Mouse (Mus musculus) neural tube, embryonic 13.5 days (tissue): ENCODE measurements around the gene Cabp4. TPM values are rescaled to one million over a fixed set of nuclear protein-coding genes. Genes with fewer than 3 reads are reported as not detected.
A peak's percentile ranks its signal among the peaks of the same experiment; 100 is the strongest.

Experiments
- ATAC-seq: fragments of 200-750 bp; cut with Nextera tagmentation; 2 replicates; pipeline ENCODE4 v1.8.0; 2017; ENCODE audit warnings: low read depth, mild to moderate bottlenecking, moderate TSS enrichment, moderate library complexity
- H3K27ac ChIP-seq: fragments of 300-500 bp; sonication (generic); replicated peaks from 2 replicates; pipeline ENCODE4 v1.5.1; 2015; ENCODE audit warnings: moderate library complexity, mild to moderate bottlenecking, inconsistent platforms
- H3K27me3 ChIP-seq: fragments of 300-500 bp; sonication (generic); 2 replicates; pipeline ENCODE4 v1.6.1; 2015; ENCODE audit warnings: mild to moderate bottlenecking, inconsistent platforms
- H3K36me3 ChIP-seq: fragments of 300-500 bp; sonication (generic); 2 replicates; pipeline ENCODE4 v1.6.1; 2015; ENCODE audit warnings: mild to moderate bottlenecking, inconsistent platforms
- H3K4me1 ChIP-seq: fragments of 300-500 bp; sonication (generic); replicated peaks from 2 replicates; pipeline ENCODE4 v1.6.1; 2015; ENCODE audit warnings: inconsistent platforms
- H3K4me2 ChIP-seq: fragments of 300-500 bp; sonication (generic); 2 replicates; pipeline ENCODE4 v1.6.1; 2015; ENCODE audit warnings: inconsistent platforms, mild to moderate bottlenecking, moderate library complexity
- H3K4me3 ChIP-seq: fragments of 300-500 bp; sonication (generic); 2 replicates; pipeline ENCODE4 v1.5.1; 2015; ENCODE audit warnings: mild to moderate bottlenecking, inconsistent platforms
- H3K9ac ChIP-seq: fragments of 300-500 bp; sonication (generic); 2 replicates; pipeline ENCODE4 v1.6.1; 2015; ENCODE audit warnings: moderate library complexity, mild to moderate bottlenecking, inconsistent platforms
- H3K9me3 ChIP-seq: fragments of 300-500 bp; sonication (generic); 2 replicates; pipeline ENCODE4 v1.6.1; 2016; ENCODE audit warnings: inconsistent platforms
- WGBS: fragments of 180-500 bp; shearing (Covaris S2); methylation state at CpG from one replicate; pipeline ENCODE4 v1.1.7; 2015; 5-methylcytosine and 5-hydroxymethylcytosine counted together
- polyA plus RNA-seq: library from polyadenylated mRNA; unstranded; fragments of >200 nt; fragmentation: Nextera tagmentation; extraction: Ambion mirVana; gene quantifications from 2 replicates; pipeline ENCODE4 v1.2.1, GENCODE M21; 2015

The Cabp4 gene
- polyA plus RNA-seq, 1 experiment from 2014 or later: 0.14 TPM

- Histone ChIP-seq H3K27ac (no peak overlapping the region), H3K4me1 (peaks cover 32% of the 10 kb centered on the region), H3K9me3 (no peaks in the 10 kb centered on the region), H3K36me3 (peaks cover 45% of the 10 kb centered on the region), H3K4me2 (no peak overlapping the region), H3K9ac (no peak overlapping the region), H3K27me3 (no peaks in the 10 kb centered on the region), H3K4me3 (no peak overlapping the region)
- 90% methylated on average over 22 of the region's 22 CpGs for WGBS
- no peak for ATAC-seq
Observed at GRCm38 (mm10) chr19:4150567-4151487, 7.0 kb upstream of the Cabp4 start.

GRCm38 (mm10) chr19:4149764-4150461 is 6.1 kb upstream of the Cabp4 start:
- Histone ChIP-seq H3K4me3 (peak overlapping the region; percentile 91), H3K27me3 (no peaks in the 10 kb centered on the region), H3K9me3 (no peaks in the 10 kb centered on the region), H3K4me1 (peaks cover 25% of the 10 kb centered on the region), H3K4me2 (peak overlapping the region; percentile 94), H3K27ac (no peak overlapping the region), H3K36me3 (peaks cover 40% of the 10 kb centered on the region), H3K9ac (peak overlapping the region; percentile 94)
- no peak for ATAC-seq
- 94% methylated on average over 17 of the region's 17 CpGs for WGBS

- Histone ChIP-seq H3K4me1 (peaks cover 23% of the 10 kb centered on the region), H3K36me3 (peaks cover 40% of the 10 kb centered on the region), H3K27ac (no peak overlapping the region), H3K4me2 (peak overlapping the region; percentile 94), H3K27me3 (no peaks in the 10 kb centered on the region), H3K4me3 (peak overlapping the region; percentile 91), H3K9ac (peak overlapping the region; percentile 94), H3K9me3 (no peaks in the 10 kb centered on the region)
- ATAC-seq: no peak
- 89% methylated on average over 11 of the region's 11 CpGs for WGBS
Observed at GRCm38 (mm10) chr19:4149283-4149682, 5.5 kb upstream of the Cabp4 start.

GRCm38 (mm10) chr19:4148819-4149218 is 5.0 kb upstream of the Cabp4 start:
- WGBS: 7% methylated on average over 8 of the region's 8 CpGs
- H3K27me3 ChIP-seq: no peaks in the 10 kb centered on the region
- H3K27ac ChIP-seq: peak overlapping the region; percentile 77
- H3K4me1 ChIP-seq: peaks cover 23% of the 10 kb centered on the region
- no peaks in the 10 kb centered on the region for H3K9me3 ChIP-seq
- peaks cover 37% of the 10 kb centered on the region for H3K36me3 ChIP-seq
- H3K4me2 ChIP-seq: peak overlapping the region; percentile 94
- ATAC-seq: peak; percentile 5
- peak overlapping the region; percentile 94 for H3K9ac ChIP-seq
- H3K4me3 ChIP-seq: peak overlapping the region; percentile 91

- H3K4me2 ChIP-seq: peak within 1 kb of the TSS; percentile 94
- H3K4me3 ChIP-seq: peak within 1 kb of the TSS; percentile 91
- peaks cover 23% of the 10 kb centered on the region for H3K4me1 ChIP-seq
- WGBS: under 1% methylated on average over 33 of the region's 33 CpGs
- peak; percentile 93 for ATAC-seq
- no peaks in the 10 kb centered on the region for H3K9me3 ChIP-seq
- H3K9ac ChIP-seq: peak within 1 kb of the TSS; percentile 94
- peaks cover 33% of the 10 kb centered on the region for H3K36me3 ChIP-seq
- peak within 1 kb of the TSS; percentile 77 for H3K27ac ChIP-seq
- no peaks in the 10 kb centered on the region for H3K27me3 ChIP-seq
Observed at GRCm38 (mm10) chr19:4148491-4148806, 4.6 kb upstream of the Cabp4 start, which contains the start of gene Coro1b. Gene Coro1b, plus strand, starts transcription at chr19:4148619.

- Histone ChIP-seq H3K9me3 (no peaks in the 10 kb centered on the region), H3K4me3 (peak overlapping the region; percentile 91), H3K4me1 (peaks cover 23% of the 10 kb centered on the region), H3K27me3 (no peaks in the 10 kb centered on the region), H3K27ac (peak overlapping the region; percentile 77; the same call in 1 of the 2 replicates), H3K4me2 (peak overlapping the region; percentile 94), H3K36me3 (peaks cover 29% of the 10 kb centered on the region), H3K9ac (peak overlapping the region; percentile 94)
- 34% methylated on average over 9 of the region's 9 CpGs for WGBS
- peak; percentile 9 for ATAC-seq
Observed at GRCm38 (mm10) chr19:4147782-4148490, 4.1 kb upstream of the Cabp4 start.

- WGBS: 63% methylated on average over 3 of the region's 3 CpGs
- Histone ChIP-seq H3K27ac (no peak overlapping the region), H3K4me3 (no peak overlapping the region), H3K9me3 (no peaks in the 10 kb centered on the region), H3K27me3 (no peaks in the 10 kb centered on the region), H3K4me2 (no peak overlapping the region), H3K36me3 (peaks cover 20% of the 10 kb centered on the region), H3K4me1 (peaks cover 23% of the 10 kb centered on the region), H3K9ac (0 out of 2 replicates have a peak overlapping the region, but pooled peaks have one; percentile 94)
- no peak for ATAC-seq
Observed at GRCm38 (mm10) chr19:4147022-4147405, 3.2 kb upstream of the Cabp4 start.

- no peaks in the 10 kb centered on the region for H3K9me3 ChIP-seq
- WGBS: 65% methylated on average over 12 of the region's 12 CpGs
- no peaks in the 10 kb centered on the region for H3K27me3 ChIP-seq
- peaks cover 16% of the 10 kb centered on the region for H3K36me3 ChIP-seq
- no peak overlapping the region for H3K4me3 ChIP-seq
- H3K9ac ChIP-seq: no peak overlapping the region
- H3K4me1 ChIP-seq: peaks cover 23% of the 10 kb centered on the region
- no peak for ATAC-seq
- H3K27ac ChIP-seq: no peak overlapping the region
- no peak overlapping the region for H3K4me2 ChIP-seq
Observed at GRCm38 (mm10) chr19:4146366-4147021, 2.7 kb upstream of the Cabp4 start.

GRCm38 (mm10) chr19:4145936-4146335 is 2.1 kb upstream of the Cabp4 start:
- H3K36me3 ChIP-seq: peaks cover 12% of the 10 kb centered on the region
- H3K27me3 ChIP-seq: no peaks in the 10 kb centered on the region
- WGBS: 84% methylated on average over 5 of the region's 5 CpGs
- no peak overlapping the region for H3K4me3 ChIP-seq
- H3K9me3 ChIP-seq: no peaks in the 10 kb centered on the region
- peaks cover 23% of the 10 kb centered on the region for H3K4me1 ChIP-seq
- no peak overlapping the region for H3K9ac ChIP-seq
- H3K4me2 ChIP-seq: no peak overlapping the region
- no peak overlapping the region for H3K27ac ChIP-seq
- no peak for ATAC-seq

- H3K4me3 ChIP-seq: no peak overlapping the region
- WGBS: 85% methylated on average over 16 of the region's 16 CpGs
- H3K9me3 ChIP-seq: no peaks in the 10 kb centered on the region
- 0 out of 2 replicates have a peak, but pooled peaks cover under 1% of the 10 kb centered on the region for H3K36me3 ChIP-seq
- ATAC-seq: no peak
- no peak overlapping the region for H3K27ac ChIP-seq
- H3K27me3 ChIP-seq: no peaks in the 10 kb centered on the region
- H3K4me1 ChIP-seq: peaks cover 19% of the 10 kb centered on the region
- no peak overlapping the region for H3K4me2 ChIP-seq
- H3K9ac ChIP-seq: no peak overlapping the region
Observed at GRCm38 (mm10) chr19:4144550-4145498, 991 bp upstream of the Cabp4 start.
